Mouse (Mus musculus) megakaryocyte-erythroid progenitor cell, adult 5 weeks (primary cell): ENCODE results near the gene Cbx6. TPM values are rescaled to one million over a fixed set of nuclear protein-coding genes. Genes with fewer than 3 reads are reported as not detected.

Experiments
- polyA plus RNA-seq: library from polyadenylated mRNA; stranded (reverse); fragments of >175 nt; gene quantifications from 2 replicates; pipeline ENCODE4 v1.2.3, GENCODE M21; 2012

Cbx6 gene
- polyA plus RNA-seq = 50.6 and 54.9 TPM in 2 replicates

DNA sequence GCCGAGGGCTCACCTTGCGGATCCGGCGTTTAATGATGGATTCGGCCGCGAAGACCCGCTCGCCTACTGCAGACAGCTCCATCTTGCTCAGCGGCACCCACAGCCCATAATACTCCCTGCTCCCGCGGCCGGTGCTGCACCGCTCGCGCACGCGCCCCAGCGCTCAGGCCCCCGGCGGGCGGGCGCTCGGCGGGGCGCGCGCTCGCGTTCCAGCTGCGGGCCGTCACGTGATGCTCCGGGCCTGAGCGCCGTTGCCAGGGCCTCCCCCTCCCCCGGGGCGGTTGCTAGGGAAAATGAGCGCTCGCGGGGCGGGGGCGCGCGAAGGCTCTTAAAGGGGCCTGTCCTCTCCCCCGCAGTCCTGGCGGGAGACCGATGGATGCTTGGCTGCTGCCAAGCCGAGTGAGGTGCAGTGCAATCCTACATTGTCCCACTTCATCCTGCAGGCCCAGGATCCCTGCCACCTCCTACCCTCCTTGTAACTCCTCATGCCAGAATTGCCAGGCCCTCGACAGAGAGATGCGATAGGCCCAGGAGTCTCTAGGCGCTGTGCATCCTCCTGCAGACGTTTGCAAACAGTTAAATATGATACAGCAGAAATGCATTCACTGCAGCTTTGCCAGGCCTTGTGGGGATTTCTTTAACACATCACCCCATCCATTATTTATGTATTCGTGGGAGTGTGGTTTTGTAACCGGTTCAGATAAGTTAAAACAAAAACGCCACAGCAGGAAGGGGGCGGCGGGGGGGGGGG, at the start of gene Cbx6, which contains the start of gene Npcd:
Gene Cbx6, minus strand, starts transcription at position 559 of the 751 bp plus-strand sequence.
Gene Npcd, minus strand, starts transcription at position 108 of the 751 bp plus-strand sequence.

DNA sequence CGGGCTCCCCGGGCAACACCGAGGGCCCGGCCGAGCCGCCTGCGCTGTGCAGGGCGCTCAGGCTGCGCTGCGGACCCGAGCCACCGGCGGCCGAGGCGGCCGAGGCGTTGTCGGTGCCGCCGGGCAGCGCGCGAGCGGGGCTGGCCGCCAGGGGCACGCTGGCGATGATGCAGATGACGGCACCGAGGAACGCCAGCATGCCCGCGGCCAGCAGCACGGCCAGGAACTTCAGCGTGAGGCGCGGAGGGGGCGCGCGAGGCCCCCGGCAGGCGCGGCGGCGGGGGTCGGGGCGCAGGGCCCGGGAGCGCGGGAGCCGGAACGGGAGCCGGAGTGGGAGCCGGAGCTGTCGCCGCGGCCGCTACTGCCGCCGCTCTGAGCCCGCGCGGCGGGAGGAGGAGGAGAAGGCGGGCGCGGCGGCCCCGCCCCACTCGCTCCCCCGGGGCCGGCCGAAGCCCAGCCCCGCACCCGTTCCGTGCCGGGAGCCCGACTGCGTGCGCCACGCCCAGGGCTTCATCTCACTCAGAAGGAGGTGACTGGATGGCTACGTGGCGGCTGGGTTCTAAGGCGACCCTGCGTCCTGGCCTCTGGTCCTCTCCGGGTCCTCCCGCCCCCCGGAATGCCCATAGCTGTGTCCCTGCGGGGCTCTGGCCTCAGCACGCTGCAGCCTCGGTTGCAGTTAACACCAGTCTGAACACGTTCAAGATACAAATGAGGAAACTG, 30.0 kb downstream of the Cbx6 start, which contains the start of gene Nptxr:
Gene Nptxr, minus strand, starts transcription at position 415 of the 720 bp plus-strand sequence.

DNA sequence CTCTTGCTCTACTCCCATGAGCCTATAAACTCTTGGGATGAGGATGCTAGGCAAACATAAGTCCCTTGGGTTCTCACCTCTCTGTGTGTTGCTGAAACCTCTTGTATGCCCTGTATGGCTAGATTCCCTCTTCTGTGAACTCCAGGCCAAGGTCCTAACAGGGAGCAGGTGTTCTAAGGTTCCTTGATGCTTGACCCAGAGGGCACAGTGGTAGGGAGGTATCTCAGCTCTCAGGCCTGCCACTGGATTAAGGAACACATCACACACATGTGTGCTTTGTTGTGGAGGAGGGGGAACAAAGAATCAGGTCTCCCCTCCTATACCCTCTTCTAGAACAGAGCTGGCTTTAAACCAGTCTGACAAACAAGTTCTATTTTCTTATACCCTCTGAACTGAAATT, 56.7 kb downstream of the Cbx6 start, which contains the start of gene Dnal4:
Gene Dnal4, minus strand, starts transcription at position 101 of the 400 bp plus-strand sequence.

Other genes with a start within 250 kb of the Cbx6 start
- gene Dmc1, start 229.6 kb downstream of the Cbx6 start, polyA plus RNA-seq = 0.32 and 0.35 TPM in 2 replicates
- 0.09 and 0.74 TPM in 2 replicates for gene Fam227a, start 175.7 kb downstream of the Cbx6 start, polyA plus RNA-seq
- gene Cby1, start 175.5 kb downstream of the Cbx6 start, polyA plus RNA-seq = 86.1 and 92.5 TPM in 2 replicates
- gene Tomm22, start 163.8 kb downstream of the Cbx6 start, polyA plus RNA-seq = 117 and 125 TPM in 2 replicates
- gene Josd1, start 146.8 kb downstream of the Cbx6 start, polyA plus RNA-seq = 18.6 and 18.7 TPM in 2 replicates
- gene Gtpbp1, start 143.8 kb downstream of the Cbx6 start, polyA plus RNA-seq = 103 and 127 TPM in 2 replicates
- gene Sun2, start 92.2 kb downstream of the Cbx6 start, polyA plus RNA-seq = 376 and 440 TPM in 2 replicates
- gene Dnal4, start 56.8 kb downstream of the Cbx6 start, polyA plus RNA-seq = 37.5 and 46.8 TPM in 2 replicates
- gene Nptxr, start 29.9 kb downstream of the Cbx6 start, polyA plus RNA-seq = 1.1 and 1.4 TPM in 2 replicates
- gene Npcd, start 451 bp downstream of the Cbx6 start, polyA plus RNA-seq = 0.50 and 0.81 TPM in 2 replicates
- 13.1 and 15.8 TPM in 2 replicates for gene Apobec3, start 57.0 kb upstream of the Cbx6 start, polyA plus RNA-seq
- gene Cbx7, start 136.4 kb upstream of the Cbx6 start, polyA plus RNA-seq = 12.5 and 16.8 TPM in 2 replicates
- 4.8 and 5.2 TPM in 2 replicates for gene Pdgfb, start 180.3 kb upstream of the Cbx6 start, polyA plus RNA-seq